Mouse (Mus musculus) E14TG2a.4 (cell line): ENCODE measurements around the gene Maml3.

Experiments
- CTCF ChIP-seq: conservative IDR thresholded peaks from 2 replicates; pipeline ENCODE4 v1.5.1; 2014; ENCODE audit warnings: low read length
- POU5F1 ChIP-seq: IDR thresholded peaks from 2 replicates; pipeline ENCODE4 v1.6.1; 2014; ENCODE audit warnings: low read length, borderline replicate concordance

DNA sequence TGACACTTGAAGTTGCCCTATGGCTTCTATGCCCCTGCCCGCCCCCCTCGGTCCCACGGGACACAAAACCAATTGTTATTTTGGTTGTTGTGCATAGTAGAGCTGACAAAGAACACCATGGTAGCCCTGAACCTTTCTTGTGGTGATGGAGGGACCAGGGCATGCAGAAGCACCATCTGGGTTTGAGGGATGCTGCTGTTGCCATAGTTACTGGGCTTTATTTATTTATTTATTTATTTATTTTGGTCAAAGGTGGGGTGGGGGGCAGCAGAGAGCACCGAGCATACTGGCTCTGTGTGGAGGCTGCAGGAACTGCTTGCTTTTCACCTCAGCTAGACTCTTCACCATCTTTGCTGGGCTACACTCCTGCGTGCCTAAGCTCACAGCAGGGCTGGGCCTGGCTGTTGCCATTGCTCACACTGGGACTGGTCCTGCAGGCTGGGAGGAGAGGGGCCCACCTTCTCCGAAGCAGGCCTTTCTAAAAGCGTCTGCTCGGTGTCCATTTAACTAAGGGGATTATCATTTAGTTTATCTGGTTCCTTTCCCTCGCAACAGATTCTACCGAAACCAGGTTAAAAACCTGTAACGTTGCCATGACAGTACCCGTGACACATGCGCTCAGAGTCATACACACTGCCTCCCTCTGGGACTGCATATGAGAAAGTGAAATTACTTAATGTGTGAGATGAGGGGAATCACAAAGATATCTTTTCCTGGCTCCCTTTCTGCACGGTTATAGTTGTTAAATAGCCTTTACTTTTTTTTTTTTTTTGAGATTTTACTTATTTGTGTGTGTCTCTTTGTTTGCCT is 375.6 kb downstream of the Maml3 start:
- TF ChIP-seq CTCF, result no peak
- no peak for TF ChIP-seq POU5F1
